Mouse (Mus musculus): ENCODE measurements around the gene Prpf38b.

- TF ChIP-seq CTCF (IDR thresholded peaks at IDR 0.05; ENCODE audit: low read depth, low read length) (no peak), POLR2A (IDR thresholded peaks at IDR 0.05; ENCODE audit: borderline replicate concordance, low read depth, low read length) (no peak)
Observed at GRCm38 (mm10) chr3:108863091-108863490, 48.4 kb downstream of the Prpf38b start.

All from bone marrow macrophage, adult 2 months (primary cell).